Mouse (Mus musculus) cerebral cortex, adult 2 months (tissue): ENCODE results near the gene Tjp2.

Experiments used
- WGBS: fragments of 180-500 bp; shearing (Covaris S2); methylation state at CpG from one replicate; pipeline ENCODE4 v1.1.7; 2018; 5-methylcytosine and 5-hydroxymethylcytosine counted together

Tjp2 gene

DNA sequence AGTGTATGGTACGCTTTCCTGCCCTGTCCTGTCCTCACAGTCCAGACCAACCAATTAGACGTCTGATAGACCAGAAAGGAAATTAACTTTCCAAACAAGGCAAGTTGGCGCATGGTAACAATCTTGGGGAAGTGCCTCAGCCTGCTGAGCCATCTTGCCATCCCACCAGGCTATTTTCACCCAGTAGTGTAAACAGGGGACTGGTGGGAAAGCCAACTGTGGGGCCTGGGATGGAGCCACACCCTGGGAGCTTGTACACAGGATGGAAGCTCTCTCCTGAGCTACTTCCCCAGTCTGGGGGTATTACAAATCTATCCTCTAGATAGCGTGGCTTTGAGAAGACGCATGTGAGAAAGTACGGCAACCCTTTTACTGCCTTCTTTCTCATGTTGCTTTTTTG is 101.7 kb downstream of the Tjp2 start:
- WGBS: 88% methylated on average over 6 of the region's 6 CpGs

GRCm38 (mm10) chr19:24122647-24123046 is 102.2 kb downstream of the Tjp2 start:
- WGBS: 86% methylated on average over 9 of the region's 9 CpGs

GRCm38 (mm10) chr19:24120811-24121210 is 104.0 kb downstream of the Tjp2 start:
- 80% methylated on average over 4 of the region's 4 CpGs for WGBS

GRCm38 (mm10) chr19:24118775-24119174 is 106.1 kb downstream of the Tjp2 start:
- 85% methylated on average over 9 of the region's 9 CpGs for WGBS

- 96% methylated on average over 7 of the region's 7 CpGs for WGBS
Measured at GRCm38 (mm10) chr19:24111581-24111980, 113.2 kb downstream of the Tjp2 start.

DNA sequence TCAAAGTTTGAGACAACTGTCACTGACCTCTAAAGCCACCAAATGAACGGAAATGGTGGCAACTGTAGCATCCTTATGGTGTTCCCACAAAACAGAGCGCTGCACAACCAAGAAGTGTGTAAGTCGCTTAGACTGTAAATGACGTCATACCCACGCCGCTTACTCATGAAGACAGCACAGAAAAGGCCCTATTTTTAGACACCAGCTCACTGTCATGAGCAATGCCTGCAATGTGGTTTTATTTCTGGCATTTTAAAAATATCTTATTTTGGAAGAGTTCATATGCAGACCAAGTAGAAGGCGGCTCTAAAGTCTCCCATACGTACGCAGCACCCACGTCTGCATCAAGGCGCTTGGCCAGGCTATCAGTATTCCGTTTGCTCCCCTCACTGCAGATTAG is 117.1 kb downstream of the Tjp2 start:
- 39% methylated on average over 12 of the region's 12 CpGs for WGBS

GRCm38 (mm10) chr19:24103802-24104201 is 121.0 kb downstream of the Tjp2 start:
- 77% methylated on average over 3 of the region's 3 CpGs for WGBS

- 58% methylated on average over 10 of the region's 10 CpGs for WGBS
Measured at GRCm38 (mm10) chr19:24102562-24103126, 122.2 kb downstream of the Tjp2 start.

GRCm38 (mm10) chr19:24101183-24101582 is 123.6 kb downstream of the Tjp2 start:
- WGBS: 52% methylated on average over 6 of the region's 6 CpGs

GRCm38 (mm10) chr19:24098691-24099090 is 126.1 kb downstream of the Tjp2 start:
- WGBS: 93% methylated on average over 10 of the region's 10 CpGs

DNA sequence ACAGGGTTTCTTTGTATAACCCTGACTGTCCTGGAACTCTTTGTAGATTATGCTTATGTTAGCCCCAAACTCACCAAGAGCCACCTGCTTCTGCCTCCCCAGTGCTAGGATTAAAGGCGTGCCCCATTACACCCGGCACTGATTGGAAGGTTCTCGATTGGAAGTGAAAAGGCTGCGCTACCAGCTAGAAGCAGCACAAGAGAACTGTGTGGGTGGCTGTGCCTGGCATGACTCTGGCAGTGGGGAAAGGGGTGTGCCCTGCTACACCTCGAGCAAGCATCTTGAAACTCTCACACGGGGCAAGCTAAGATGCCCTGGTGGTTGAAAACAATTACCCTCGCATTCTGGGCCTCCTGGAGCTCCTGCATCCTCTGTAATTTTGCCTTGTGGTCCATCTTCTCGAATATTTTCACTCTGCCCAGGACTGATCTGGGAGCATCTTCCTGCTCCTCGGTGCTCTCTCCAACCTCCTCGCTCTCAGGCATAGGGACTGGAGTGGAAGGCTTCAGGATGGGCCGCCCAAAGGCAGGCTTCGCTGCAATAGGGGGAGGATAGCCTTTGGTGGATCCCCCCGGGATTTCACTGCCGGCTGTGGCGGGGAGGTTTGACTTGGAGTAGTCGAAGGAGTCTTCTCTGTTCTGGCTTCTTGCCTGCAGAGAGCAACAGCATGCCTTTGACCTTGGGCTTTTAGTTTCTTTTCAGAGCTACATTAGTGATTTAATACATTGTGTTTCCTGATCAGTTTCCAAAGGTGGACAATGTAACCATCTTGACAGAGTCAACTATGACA is 127.0 kb downstream of the Tjp2 start:
- 79% methylated on average over 16 of the region's 16 CpGs for WGBS

DNA sequence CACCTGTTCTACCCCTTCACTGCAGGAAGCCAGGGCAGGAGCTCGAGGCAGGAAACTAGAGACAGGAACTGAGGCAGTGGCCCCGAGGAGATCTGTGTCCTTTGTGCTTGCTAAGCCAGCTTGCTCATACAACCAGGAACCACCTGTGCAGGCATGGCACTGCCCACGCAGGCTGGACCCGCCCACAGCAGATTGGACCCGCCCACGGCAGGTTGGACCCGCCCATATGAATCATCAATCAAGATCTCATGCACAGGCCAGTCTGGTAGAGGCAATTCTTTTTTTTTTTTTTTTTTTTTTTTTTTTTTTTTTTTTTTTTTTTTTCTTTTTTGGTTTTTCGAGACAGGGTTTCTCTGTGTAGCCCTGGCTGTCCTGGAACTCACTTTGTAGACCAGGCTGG is 132.8 kb downstream of the Tjp2 start:
- WGBS: 76% methylated on average over 8 of the region's 8 CpGs

DNA sequence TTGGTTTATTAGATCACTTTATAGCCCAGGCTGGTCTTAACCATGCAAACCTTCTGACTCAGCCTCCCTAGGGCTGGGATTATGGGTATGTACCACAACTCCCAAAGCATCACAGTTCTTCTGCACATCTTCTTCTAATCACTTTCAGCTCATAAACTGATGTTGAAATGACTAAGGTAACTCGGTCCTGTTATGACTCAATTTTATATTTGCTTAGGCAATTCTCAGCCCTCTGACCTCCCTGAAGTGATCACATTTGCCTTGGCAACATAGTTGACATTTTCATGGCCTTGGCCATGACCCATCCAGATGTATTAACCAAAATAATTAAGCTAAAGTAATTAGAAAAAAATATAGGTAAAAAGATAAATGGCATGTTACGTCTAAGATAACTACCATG is 134.5 kb downstream of the Tjp2 start:
- WGBS: 94% methylated on average over 2 of the region's 2 CpGs

DNA sequence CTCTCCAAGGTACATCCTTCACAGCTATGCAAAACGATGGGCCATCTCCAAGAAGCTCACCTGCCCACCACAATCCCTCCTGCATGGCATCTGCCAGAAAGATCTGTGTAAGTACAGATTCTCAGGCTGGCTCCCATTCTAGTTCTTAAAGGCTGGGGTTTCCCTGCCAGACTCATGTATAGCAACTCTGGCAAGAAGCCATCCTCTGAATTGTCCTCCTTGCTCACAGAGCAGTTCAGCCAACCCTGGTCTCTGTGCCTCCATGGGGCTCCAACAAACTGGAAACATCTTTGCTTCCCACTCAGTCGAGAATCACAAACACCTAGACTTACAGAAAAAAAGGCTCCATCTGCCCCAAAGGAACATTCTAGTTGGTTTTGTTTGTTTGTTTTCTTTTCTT is 139.5 kb downstream of the Tjp2 start:
- 43% methylated on average over 2 of the region's 2 CpGs for WGBS

DNA sequence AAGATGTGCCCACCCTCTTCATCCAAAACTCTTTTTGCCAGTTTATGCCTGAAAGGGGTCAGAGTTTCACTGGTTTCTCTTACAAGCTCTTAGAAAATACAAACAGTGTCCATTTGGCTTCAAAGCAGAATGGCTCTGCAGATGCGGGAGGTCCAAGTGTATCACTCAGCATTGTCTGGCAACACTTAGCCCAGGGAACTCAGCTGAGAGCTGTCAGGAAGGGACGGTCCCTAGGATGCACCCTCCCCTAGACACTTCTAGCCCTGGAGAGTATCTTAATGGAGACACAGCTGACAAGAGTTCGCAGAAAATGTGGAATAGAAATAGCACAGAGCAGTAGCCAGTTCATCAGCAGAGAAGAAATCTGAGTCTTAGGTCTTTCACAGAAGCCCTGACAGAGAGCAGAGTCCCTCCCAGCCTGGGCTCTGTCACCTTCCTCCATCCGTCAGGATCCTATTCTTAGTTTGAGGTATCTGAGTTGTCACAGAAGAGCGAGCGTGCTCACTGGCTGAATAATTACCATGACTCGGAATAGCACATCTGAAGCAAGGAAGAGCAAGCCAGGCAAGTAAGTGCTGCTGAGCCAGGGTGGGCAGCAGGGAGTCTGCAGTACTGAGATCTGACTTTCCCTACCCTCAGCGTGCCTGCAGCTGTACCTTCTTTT is 144.3 kb downstream of the Tjp2 start:
- WGBS: 36% methylated on average over 8 of the region's 8 CpGs

DNA sequence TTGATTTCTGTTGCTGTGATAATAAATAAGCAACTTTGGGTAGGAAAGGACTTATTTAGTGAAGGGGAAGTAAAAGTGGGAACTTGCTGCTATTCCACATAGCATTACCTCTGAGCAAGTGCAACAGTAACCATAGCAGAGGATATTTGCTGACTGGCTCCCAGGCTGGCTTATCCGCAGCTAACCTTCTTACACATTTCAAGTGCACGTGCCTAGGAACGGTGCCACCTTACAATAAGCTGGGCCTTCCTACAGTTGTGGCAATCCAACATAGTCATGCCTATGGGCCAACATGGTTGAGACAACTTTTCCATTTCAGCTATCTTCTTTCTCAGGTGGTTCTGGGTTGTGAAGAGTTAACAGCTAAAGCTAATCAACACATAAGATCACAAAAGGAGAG is 147.2 kb downstream of the Tjp2 start:
- WGBS: 94% methylated on average over 3 of the region's 3 CpGs

DNA sequence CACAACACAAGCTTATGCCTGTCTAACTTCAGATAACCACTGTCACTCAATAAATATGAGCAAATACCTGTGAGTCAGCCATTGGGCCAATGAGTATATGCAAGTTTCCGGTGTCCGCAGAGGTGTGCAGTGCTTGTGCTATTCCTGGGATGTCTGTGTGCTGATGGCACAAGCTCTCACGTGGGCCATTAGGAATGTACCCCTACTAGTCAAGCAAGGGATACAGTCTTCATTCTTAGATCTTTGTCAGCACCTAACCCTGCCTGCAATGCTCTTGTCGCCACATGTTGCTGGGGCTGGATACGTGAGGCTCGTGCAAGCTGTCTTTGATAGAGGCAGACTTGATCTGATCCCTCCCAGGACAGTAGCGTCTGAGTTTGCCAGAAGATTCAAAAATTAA is 148.3 kb downstream of the Tjp2 start:
- 96% methylated on average over 7 of the region's 7 CpGs for WGBS

DNA sequence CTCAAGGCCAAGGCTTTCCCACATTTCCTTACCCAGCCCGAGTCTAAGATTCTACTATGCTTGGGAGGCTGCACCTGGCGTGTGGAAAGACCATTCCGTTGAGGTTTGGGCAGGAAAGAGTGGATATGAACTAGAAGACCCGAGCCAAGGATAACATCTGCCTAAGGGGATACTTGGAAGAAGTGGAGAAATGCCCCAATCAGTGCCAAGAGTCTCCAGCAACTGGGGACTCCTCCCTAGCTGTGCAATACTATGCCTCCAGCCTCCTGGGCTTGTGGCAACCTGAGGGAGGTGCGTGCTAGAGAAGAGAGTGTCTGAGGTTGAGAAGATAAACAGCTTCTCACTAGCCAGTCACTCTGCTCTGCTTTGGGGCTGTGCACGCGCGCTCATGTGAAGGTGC is 148.9 kb downstream of the Tjp2 start:
- 66% methylated on average over 8 of the region's 8 CpGs for WGBS

GRCm38 (mm10) chr19:24073155-24073554 is 151.7 kb downstream of the Tjp2 start:
- 69% methylated on average over 4 of the region's 4 CpGs for WGBS

- WGBS: 72% methylated on average over 12 of the region's 12 CpGs
Measured at GRCm38 (mm10) chr19:24064348-24064895, 160.4 kb downstream of the Tjp2 start.

- 90% methylated on average over 4 of the region's 4 CpGs for WGBS
Measured at GRCm38 (mm10) chr19:24063585-24063984, 161.2 kb downstream of the Tjp2 start.

GRCm38 (mm10) chr19:24058851-24059250 is 166.0 kb downstream of the Tjp2 start:
- 54% methylated on average over 8 of the region's 8 CpGs for WGBS

DNA sequence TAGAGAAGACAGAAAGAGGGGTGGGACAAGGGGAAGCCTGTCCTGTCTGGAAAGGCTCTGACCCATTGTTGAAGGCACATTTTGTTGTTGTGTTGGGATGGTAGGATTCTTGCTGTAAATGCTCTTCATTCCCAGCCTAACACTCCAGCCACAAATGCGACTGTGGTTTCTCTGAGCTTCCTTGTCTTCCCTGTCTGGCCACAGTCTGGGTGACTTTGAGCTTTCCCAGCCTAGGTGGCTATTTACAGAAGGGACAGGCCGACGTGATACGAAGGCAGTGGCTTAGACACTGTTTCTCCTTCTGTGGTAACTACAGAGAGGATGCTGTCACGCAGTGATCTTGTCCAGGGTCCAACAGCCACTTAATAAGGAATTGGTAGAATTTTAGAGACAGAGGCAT is 166.8 kb downstream of the Tjp2 start:
- 74% methylated on average over 5 of the region's 5 CpGs for WGBS
